Mouse (Mus musculus): Measurements from ENCODE around the gene Kdm7a. TPM values are rescaled to one million over a fixed set of nuclear protein-coding genes. Genes with fewer than 3 reads are reported as not detected.

Kdm7a gene
- polyA plus RNA-seq, 1 experiment from 2014 or later: 7.1 TPM

DNA sequence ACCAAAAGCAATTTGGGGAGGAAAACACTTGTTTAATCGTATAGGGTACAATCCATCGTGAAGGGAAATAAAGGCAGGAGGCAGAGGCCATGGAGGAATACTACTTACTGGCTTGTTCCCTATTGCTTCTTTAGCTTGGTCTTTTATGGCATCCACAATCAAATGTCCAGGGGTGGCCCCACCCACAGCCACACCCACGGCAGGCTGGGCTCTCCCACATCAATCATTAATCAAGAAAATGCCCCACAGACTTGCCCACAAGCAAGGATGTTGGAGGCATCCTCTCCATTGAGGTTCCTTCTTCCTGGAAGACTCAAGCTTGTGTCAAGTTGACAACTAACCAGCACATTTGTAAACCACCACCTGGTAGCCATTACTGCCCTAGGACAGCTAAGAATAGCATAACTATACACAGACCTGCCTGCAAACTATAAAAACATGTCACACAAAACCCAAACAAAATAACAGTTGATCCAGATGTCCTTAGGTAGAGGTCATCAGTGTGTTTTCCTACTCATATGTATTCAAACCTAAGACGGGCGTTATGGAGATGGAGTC lies 16.8 kb upstream of the Kdm7a start:
- Histone ChIP-seq H3K9me3 (ENCODE audit: control insufficient read depth, low read length) (no peaks in the 10 kb centered on the region), H3K27me3 (ENCODE audit: control insufficient read depth, insufficient read depth, low read length) (no peaks in the 10 kb centered on the region), H3K4me2 (ENCODE audit: low read length) (no peak overlapping the region), H3K36me3 (ENCODE audit: control insufficient read depth, insufficient read depth, low read length) (no peaks in the 10 kb centered on the region), H3K4me1 (ENCODE audit: control insufficient read depth in 2 of 2, insufficient read depth in 2 of 2, low read length in 2 of 2) (0 out of 4 replicates have a peak, but pooled peaks cover 0 to 6% of the 10 kb centered on the region in 2 experiments), H3K9ac (ENCODE audit: low read length) (no peak overlapping the region), H3K4me3 (ENCODE audit: control insufficient read depth in 1 of 2, insufficient read depth in 1 of 2, low read depth in 1 of 2, low read length in 2 of 2) (no peak overlapping the region), H3K27ac (replicated peaks in 1 of 2; ENCODE audit: control insufficient read depth in 1 of 2, insufficient read depth in 1 of 2, low read depth in 2 of 2, low read length in 2 of 2) (no peak overlapping the region)
- WGBS: 87% methylated on average over 5 of the region's 5 CpGs
- ATAC-seq (ENCODE audit: insufficient number of reproducible peaks, insufficient read depth, low FRiP score, low read depth): no peak

DNA sequence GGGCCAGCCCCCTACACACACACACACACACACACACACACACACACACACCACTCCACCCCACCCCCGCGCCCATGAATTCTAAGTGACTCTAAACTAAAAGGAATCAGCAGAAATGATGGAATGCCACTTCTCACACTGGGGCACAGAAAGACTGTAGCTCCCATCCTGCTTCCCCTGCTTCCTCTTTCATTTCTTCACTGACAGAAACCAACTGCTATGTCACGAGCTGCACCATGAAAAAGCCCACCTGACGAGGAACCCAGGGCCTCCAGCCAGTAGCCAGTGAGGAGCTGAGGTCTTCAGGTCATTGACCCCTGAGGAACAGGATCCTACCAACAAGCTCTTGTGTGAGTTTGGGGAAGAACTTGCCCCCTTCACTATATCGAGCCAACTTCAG lies 15.9 kb upstream of the Kdm7a start:
- Histone ChIP-seq H3K9ac (ENCODE audit: low read length) (no peak overlapping the region), H3K27ac (replicated peaks in 1 of 2; ENCODE audit: control insufficient read depth in 1 of 2, insufficient read depth in 1 of 2, low read depth in 2 of 2, low read length in 2 of 2) (no peak overlapping the region), H3K36me3 (ENCODE audit: control insufficient read depth, insufficient read depth, low read length) (no peaks in the 10 kb centered on the region), H3K9me3 (ENCODE audit: control insufficient read depth, low read length) (no peaks in the 10 kb centered on the region), H3K4me3 (ENCODE audit: control insufficient read depth in 1 of 2, insufficient read depth in 1 of 2, low read depth in 1 of 2, low read length in 2 of 2) (no peak overlapping the region), H3K27me3 (ENCODE audit: control insufficient read depth, insufficient read depth, low read length) (no peaks in the 10 kb centered on the region), H3K4me2 (ENCODE audit: low read length) (no peak overlapping the region), H3K4me1 (ENCODE audit: control insufficient read depth in 2 of 2, insufficient read depth in 2 of 2, low read length in 2 of 2) (0 out of 4 replicates have a peak, but pooled peaks cover 0 to 6% of the 10 kb centered on the region in 2 experiments)
- no peak for ATAC-seq (ENCODE audit: insufficient number of reproducible peaks, insufficient read depth, low FRiP score, low read depth)
- 77% methylated on average over 5 of the region's 5 CpGs for WGBS

DNA sequence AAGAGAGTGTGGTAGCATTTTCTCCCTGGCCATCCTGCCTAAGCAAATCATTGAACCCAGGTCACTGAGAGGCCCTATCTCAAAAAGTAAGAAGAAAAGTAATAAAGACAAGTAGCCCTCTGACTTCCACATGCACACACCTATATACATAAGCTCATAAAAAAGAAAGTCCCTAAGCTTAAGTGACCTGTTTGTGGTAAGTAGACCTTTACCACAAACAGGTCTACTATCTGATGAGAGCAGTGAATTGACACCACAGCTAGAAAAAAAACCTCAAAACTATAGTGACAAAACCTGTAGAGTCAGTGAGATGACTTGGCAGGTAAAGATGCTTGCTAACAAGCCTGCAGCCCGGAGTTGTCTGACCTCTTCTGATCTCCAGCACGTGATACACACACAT lies 11.4 kb upstream of the Kdm7a start:
- no peaks in the 10 kb centered on the region for H3K36me3 ChIP-seq (ENCODE audit: control insufficient read depth, insufficient read depth, low read length)
- H3K27ac ChIP-seq (replicated peaks in 1 of 2; ENCODE audit: control insufficient read depth in 1 of 2, insufficient read depth in 1 of 2, low read depth in 2 of 2, low read length in 2 of 2): no peak overlapping the region
- no peaks in the 10 kb centered on the region for H3K4me1 ChIP-seq (ENCODE audit: control insufficient read depth in 2 of 2, insufficient read depth in 2 of 2, low read length in 2 of 2)
- no peak overlapping the region for H3K4me3 ChIP-seq (ENCODE audit: control insufficient read depth in 1 of 2, insufficient read depth in 1 of 2, low read depth in 1 of 2, low read length in 2 of 2)
- no peaks in the 10 kb centered on the region for H3K9me3 ChIP-seq (ENCODE audit: control insufficient read depth, low read length)
- no peaks in the 10 kb centered on the region for H3K27me3 ChIP-seq (ENCODE audit: control insufficient read depth, insufficient read depth, low read length)
- no peak overlapping the region for H3K4me2 ChIP-seq (ENCODE audit: low read length)
- no peak for ATAC-seq (ENCODE audit: insufficient number of reproducible peaks, insufficient read depth, low FRiP score, low read depth)
- WGBS: 70% methylated on average over 2 of the region's 2 CpGs
- H3K9ac ChIP-seq (ENCODE audit: low read length): no peak overlapping the region

DNA sequence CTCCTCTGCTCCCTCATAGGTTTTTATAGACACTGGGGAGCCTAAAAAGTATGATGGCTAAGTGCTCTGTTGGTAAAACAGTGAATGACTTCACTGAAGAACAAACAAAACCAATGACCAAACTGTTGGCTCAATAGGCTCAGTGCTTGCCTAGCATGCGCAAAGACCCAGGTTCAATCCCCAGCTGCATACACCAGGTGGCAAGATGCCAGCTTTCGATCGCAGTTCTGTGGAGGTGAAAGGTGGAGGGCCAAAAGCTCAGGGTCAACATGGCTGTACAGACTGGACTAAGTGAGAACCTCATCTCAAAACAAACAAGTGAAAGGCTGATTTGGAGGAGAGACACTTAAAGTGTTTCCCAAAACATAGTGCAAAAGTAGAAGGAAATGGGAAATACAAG lies 10.5 kb upstream of the Kdm7a start:
- no peaks in the 10 kb centered on the region for H3K9me3 ChIP-seq (ENCODE audit: control insufficient read depth, low read length)

GRCm38 (mm10) chr6:39214949-39215606 lies 8.5 kb upstream of the Kdm7a start:
- Histone ChIP-seq H3K9me3 (ENCODE audit: control insufficient read depth, low read length) (no peaks in the 10 kb centered on the region), H3K36me3 (ENCODE audit: control insufficient read depth, insufficient read depth, low read length) (no peaks in the 10 kb centered on the region), H3K27me3 (ENCODE audit: control insufficient read depth, insufficient read depth, low read length) (no peaks in the 10 kb centered on the region), H3K4me2 (ENCODE audit: low read length) (no peak overlapping the region), H3K27ac (replicated peaks in 1 of 2; ENCODE audit: control insufficient read depth in 1 of 2, insufficient read depth in 1 of 2, low read depth in 2 of 2, low read length in 2 of 2) (no peak overlapping the region), H3K9ac (ENCODE audit: low read length) (no peak overlapping the region), H3K4me3 (ENCODE audit: control insufficient read depth in 1 of 2, insufficient read depth in 1 of 2, low read depth in 1 of 2, low read length in 2 of 2) (no peak overlapping the region), H3K4me1 (ENCODE audit: control insufficient read depth in 2 of 2, insufficient read depth in 2 of 2, low read length in 2 of 2) (no peaks in the 10 kb centered on the region)
- ATAC-seq (ENCODE audit: insufficient number of reproducible peaks, insufficient read depth, low FRiP score, low read depth): no peak
- 73% methylated on average over 5 of the region's 5 CpGs for WGBS

More for the DNA sequence above, 10.5 kb upstream of the Kdm7a start:
- Histone ChIP-seq H3K4me3 (ENCODE audit: control insufficient read depth in 1 of 2, insufficient read depth in 1 of 2, low read depth in 1 of 2, low read length in 2 of 2) (no peak overlapping the region), H3K27me3 (ENCODE audit: control insufficient read depth, insufficient read depth, low read length) (no peaks in the 10 kb centered on the region), H3K4me1 (ENCODE audit: control insufficient read depth in 2 of 2, insufficient read depth in 2 of 2, low read length in 2 of 2) (no peaks in the 10 kb centered on the region), H3K4me2 (ENCODE audit: low read length) (no peak overlapping the region), H3K9ac (ENCODE audit: low read length) (no peak overlapping the region), H3K36me3 (ENCODE audit: control insufficient read depth, insufficient read depth, low read length) (no peaks in the 10 kb centered on the region), H3K27ac (replicated peaks in 1 of 2; ENCODE audit: control insufficient read depth in 1 of 2, insufficient read depth in 1 of 2, low read depth in 2 of 2, low read length in 2 of 2) (no peak overlapping the region)
- 94% methylated on average over 3 of the region's 3 CpGs for WGBS
- ATAC-seq (ENCODE audit: insufficient number of reproducible peaks, insufficient read depth, low FRiP score, low read depth): no peak

- Histone ChIP-seq H3K27me3 (ENCODE audit: control insufficient read depth, insufficient read depth, low read length) (no peaks in the 10 kb centered on the region), H3K4me2 (ENCODE audit: low read length) (no peak overlapping the region), H3K9ac (ENCODE audit: low read length) (no peak overlapping the region), H3K27ac (replicated peaks in 1 of 2; ENCODE audit: control insufficient read depth in 1 of 2, insufficient read depth in 1 of 2, low read depth in 2 of 2, low read length in 2 of 2) (no peak overlapping the region), H3K9me3 (ENCODE audit: control insufficient read depth, low read length) (no peaks in the 10 kb centered on the region), H3K36me3 (ENCODE audit: control insufficient read depth, insufficient read depth, low read length) (no peaks in the 10 kb centered on the region), H3K4me1 (ENCODE audit: control insufficient read depth in 2 of 2, insufficient read depth in 2 of 2, low read length in 2 of 2) (peaks cover 0 to 1% of the 10 kb centered on the region in 2 experiments; a peak in 1 of 4 replicates), H3K4me3 (ENCODE audit: control insufficient read depth in 1 of 2, insufficient read depth in 1 of 2, low read depth in 1 of 2, low read length in 2 of 2) (no peak overlapping the region)
- ATAC-seq (ENCODE audit: insufficient number of reproducible peaks, insufficient read depth, low FRiP score, low read depth): no peak
- WGBS: 81% methylated on average over 4 of the region's 4 CpGs
Observed at GRCm38 (mm10) chr6:39209677-39210076, 3.1 kb upstream of the Kdm7a start.

DNA sequence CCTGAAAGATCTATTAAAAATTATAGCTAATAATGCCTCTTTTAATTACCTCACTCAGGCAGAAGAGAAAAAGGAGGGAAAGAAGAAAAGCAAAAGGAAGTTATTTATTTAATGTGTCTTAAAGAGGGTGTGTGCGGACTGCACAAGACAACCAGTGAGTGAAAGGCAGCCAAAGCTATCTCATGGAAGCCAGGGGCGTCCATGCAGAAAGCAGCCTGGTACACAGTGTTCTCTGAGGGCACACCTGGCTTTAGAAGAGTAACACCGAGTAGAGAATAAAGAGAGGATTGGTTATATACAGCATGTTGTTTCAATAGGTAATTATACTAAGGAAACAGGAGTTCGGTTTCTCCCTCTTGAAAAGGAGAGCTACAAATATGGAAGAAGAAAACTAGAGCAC lies 1.6 kb upstream of the Kdm7a start:
- Histone ChIP-seq H3K9me3 (ENCODE audit: control insufficient read depth, low read length) (no peaks in the 10 kb centered on the region), H3K27me3 (ENCODE audit: control insufficient read depth, insufficient read depth, low read length) (no peaks in the 10 kb centered on the region), H3K27ac (replicated peaks in 1 of 2; ENCODE audit: control insufficient read depth in 1 of 2, insufficient read depth in 1 of 2, low read depth in 2 of 2, low read length in 2 of 2) (no peak overlapping the region), H3K36me3 (ENCODE audit: control insufficient read depth, insufficient read depth, low read length) (no peaks in the 10 kb centered on the region), H3K4me2 (ENCODE audit: low read length) (no peak overlapping the region), H3K4me1 (ENCODE audit: control insufficient read depth in 2 of 2, insufficient read depth in 2 of 2, low read length in 2 of 2) (peaks cover 0 to 5% of the 10 kb centered on the region in 2 experiments; a peak in 1 of 4 replicates), H3K4me3 (ENCODE audit: control insufficient read depth in 1 of 2, insufficient read depth in 1 of 2, low read depth in 1 of 2, low read length in 2 of 2) (no peak overlapping the region), H3K9ac (ENCODE audit: low read length) (no peak overlapping the region)
- 84% methylated on average over 4 of the region's 4 CpGs for whole genome bisulfite sequencing
- no peak for ATAC-seq (ENCODE audit: insufficient number of reproducible peaks, insufficient read depth, low FRiP score, low read depth)

Data from heart, embryonic 14.5 days (tissue).